Mouse (Mus musculus) NIH3T3 (cell line): ENCODE results near the gene Slc25a45.

Source experiments
- DNase-seq: peaks from one replicate; pipeline ENCODE4 v3.0.0-alpha.2; 2012; ENCODE audit warnings: low read depth

Gene Slc25a45

DNA sequence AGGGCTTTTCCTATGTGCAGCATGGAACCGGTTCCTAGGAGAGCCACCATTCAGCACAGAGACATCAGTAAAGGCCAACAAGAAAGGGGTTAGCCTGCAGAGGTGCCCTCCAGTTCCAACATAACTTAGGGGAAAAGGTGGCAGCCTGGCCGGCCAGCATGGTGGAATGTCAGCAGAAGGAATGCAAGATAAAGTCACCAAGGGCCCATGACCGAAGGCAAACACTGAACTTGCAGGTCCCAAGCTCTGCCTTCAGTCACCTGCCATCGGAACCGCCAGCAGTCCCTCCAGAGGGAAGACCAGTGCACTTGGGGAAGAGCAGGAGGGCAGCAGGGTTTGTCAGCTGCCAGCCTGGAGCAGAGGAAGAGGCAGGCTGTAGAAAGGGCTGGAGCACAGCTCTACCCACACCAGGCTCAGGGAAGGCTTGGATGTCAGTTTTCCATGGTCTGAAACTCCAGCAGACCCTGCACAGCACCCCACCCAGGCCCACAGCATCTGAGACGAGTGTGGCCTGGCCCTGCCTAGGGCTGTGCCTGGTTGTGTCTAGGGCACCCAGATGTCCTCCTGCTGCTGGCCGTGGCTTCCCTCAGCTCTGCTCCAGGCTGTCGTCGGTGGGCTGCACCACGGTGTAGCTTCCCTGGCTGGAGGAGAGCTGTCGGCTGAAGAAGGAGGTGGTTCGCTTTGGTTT is 25.4 kb upstream of the Slc25a45 start:
- DNase-seq: no peak

DNA sequence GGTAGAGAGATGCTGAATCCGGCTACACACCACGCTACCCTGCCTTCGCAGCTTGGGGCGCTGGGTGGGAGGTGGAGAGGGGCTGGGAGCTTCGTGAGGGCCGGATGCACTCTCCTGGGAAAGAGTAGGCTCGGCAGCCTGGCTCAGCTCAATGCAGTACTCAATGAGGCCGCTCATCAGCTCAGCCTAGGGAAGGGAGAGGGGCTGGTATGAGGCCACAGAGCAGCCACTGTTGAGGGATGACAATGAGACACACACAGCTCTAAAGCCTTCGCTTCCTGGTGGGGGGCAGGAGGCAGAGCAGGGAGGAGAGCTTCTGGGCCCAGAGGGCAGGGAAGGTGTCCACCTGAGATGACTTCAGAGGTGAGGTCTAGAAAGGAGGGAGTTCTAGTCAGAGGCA is 21.0 kb upstream of the Slc25a45 start:
- DNase-seq: no peak

DNA sequence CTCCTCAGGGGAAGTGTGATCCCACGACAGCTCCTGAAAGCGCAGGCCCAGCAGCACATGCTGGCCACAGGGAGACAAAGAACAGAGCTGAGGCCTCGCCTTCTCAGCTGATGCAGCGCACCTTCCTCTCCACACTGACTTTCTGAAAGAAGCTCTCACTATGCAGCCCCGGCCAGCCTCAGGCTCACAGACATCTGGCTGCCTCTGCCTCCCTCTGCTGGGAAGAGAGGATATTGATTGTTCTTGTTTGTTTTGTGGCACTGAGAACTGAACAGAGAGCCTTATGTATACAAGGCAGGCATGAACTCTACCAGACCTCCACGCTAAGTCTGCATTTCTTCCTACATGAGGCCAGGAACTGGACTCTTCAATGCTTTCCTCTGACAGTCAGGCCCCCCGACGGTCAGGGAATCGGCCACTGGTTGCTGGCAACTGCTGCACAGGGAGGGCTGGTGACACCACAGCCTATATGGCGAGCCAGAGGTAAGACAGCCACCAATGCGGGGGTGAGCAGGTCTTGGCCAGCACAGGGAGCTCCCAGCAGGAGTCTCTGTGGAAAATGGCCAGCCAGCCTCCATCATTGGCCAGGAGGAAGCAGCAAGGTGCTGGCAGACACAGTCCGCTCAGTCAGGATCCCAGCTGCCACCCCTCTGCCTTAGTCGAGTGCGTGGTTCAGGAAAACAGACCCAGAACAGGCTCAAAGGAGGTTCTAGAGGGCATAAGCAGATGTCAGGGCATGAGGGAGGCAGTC is 15.1 kb upstream of the Slc25a45 start:
- DNase-seq: peak; percentile 20

DNA sequence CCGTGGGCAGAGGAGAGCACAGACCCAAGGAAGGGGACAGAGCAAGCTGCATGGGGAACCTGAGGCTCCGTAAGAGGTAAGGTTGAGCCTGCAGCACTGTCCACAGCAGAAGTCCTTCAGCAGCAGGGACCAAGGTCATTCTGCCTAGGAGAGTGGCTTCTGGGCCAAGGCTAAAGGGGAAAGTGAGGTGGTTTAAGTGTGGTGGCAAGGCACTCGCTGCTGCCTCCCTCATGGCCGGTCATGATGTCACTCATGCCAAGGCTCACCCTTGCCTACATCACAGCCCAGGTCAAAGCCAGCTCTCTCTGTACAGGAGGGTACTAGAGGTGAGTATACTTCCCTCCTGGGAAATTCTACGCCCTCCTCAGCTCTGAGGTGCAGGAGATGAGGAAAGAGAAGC is 13.8 kb upstream of the Slc25a45 start:
- no peak for DNase-seq

DNA sequence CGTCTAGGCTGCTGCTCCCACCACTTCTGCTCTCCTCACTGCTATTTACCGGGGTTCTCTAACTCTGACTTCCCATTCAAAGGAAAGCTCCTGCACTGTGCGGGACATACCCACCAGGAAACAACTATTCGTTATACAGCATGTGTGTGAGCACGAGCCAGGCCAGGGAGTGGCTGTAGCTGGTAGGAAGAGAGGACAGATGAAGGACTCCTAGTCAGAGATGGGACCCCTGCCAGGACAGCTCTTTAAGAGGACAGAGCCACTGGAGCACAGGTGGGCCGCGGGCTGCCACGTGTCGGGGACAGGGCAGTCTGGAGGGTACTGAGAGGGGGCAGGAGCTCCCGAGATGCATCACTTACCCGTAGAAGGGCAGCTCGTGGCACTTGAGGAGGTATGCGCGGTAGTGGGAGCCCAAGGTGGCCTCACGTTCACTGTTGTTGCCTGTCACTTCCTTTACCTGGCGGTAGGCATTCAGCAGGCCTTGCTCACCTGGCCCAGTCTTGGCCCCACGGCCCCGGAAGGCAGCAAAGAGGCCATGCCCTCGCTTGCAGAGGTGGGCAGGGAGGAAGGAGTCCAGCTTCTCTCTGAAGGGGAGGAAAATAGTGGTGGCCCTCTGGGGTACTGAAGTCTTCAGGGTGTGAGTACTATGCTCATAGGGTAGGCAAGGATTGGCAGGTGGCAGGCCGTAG is 12.8 kb upstream of the Slc25a45 start:
- no peak for DNase-seq

DNA sequence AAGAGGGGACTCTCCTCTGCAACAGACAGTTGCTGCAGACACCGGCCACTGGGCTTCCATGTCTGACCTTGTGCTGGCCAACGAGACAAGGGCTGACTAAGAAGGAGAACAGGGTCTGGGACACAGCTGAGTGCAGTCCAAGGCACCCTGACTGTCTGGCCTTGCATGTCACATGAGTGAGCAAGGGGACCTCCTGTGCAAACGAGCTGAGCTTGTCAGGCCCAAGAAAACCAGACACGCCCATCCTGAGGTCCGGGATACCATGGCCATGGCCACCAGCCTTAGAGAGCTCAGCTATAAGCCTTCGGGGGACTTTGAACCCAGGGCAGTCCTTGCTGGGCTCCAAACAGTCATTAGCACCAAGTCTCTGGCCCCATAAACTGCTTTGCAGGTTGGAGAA is 9.5 kb upstream of the Slc25a45 start:
- DNase-seq: no peak

DNA sequence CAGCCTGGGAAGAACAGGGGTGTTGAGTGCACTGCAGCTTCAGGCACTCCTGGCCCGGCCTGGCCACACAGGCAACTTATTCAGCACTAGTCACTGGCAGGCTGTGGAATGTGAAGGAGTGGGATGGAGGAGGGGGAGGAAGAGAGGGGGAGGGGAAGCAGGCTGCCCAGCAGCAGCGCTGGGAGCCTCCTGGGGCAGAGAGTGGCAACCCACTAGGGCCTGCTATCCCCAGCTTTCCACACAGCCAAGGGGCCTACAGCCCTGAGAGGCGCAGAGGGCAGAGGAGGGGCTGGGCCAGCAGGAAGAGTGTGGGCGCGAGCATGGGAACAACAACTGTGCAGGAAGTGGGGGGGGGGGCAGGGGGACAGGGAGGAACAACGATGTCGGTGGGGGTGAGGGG is 6.3 kb upstream of the Slc25a45 start:
- peak; percentile 81 for DNase-seq

DNA sequence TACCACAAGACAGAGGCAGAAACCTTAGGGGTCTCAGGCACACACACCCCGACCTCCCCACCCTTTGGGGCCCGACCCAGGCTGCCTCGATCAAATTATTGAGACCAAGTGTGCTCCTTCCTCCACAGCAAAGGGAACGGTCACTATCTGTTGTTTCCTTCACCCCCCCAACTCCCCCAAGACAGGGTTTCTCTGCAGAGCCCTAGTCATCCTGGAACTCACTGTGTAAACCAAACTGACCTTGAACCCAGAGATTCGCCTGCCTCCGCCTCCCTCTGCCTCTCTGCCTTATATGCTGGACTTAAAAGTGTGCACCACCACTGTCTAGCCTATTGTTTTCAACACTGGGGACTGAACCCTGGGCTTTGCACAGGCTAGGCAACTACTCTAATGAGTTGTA is 5.9 kb upstream of the Slc25a45 start:
- peak; percentile 36 for DNase-seq

DNA sequence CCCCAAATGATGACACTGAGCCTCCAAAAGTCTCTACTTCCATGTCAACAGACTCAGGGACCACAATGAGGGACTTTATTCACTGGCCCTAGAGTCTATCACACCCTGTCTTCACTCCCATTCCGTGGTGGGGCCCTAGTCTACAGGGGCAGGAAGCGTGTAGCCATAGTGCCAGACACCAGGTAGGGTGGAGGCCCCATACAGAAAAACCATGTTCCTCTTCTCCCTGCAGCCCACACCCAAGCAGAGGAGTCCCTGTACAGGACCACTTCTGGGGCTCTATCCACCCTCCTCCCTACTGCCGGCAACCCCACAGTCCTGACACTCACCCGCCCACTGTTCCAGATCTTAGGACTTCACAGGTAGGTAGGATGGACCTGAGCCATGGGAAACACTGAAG is 5.1 kb upstream of the Slc25a45 start:
- no peak for DNase-seq

DNA sequence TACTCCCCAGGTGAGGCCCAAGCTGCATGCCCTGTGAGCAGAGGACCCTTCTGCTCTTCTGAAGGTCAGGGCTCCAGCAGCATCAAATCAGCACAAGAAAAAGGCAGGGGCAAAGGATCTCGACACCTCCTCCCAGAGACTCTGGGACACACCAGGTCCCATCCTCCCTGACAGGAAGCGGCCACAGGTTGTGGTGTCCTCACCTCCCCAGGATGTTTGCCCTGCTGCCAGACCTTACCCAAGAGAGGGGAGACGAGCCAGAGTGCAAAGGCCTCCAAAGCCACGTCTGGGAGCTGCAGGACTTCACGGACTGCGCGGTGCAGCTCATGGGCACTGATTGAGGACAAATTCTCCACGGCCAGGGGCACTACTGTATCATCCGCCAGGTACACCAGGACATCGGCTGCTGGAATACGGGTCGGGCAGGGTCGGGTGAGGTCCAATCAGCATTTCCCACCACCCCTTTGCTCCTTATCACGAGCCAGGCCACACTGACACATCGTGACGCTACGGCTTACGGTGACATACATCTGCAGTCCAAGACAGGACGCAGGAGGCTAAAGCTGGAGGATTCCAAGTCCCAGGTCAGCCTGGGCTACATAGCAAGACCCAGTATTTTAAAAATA is 4.6 kb upstream of the Slc25a45 start:
- DNase-seq: no peak

DNA sequence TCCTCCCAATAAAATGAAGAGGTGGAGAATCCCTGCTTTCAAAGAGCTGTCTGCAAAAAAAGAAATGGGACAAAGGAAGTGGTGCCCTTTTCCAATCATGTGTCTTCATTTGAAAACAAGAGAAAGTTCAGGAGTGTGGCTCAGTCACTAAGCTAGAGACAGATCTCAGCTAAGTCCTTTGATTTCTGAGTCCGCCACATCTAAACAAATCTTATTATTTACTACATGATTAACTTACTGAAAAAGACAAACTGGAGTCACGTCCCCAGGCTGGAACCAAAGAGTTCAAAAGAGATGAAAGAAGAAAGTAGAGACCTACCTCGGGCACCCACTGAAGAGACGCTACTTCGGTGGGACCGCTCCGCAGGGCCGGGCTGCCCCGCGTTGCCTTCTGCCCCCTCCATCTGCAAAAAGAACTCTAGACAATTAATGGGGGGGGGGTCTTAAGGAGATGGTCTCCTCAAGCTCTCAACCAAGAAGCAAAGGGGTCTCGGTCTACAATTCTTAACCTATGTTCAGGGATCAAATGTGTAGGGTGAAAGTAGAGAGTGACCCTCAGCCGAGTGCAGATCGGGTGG is 3.1 kb upstream of the Slc25a45 start:
- no peak for DNase-seq

DNA sequence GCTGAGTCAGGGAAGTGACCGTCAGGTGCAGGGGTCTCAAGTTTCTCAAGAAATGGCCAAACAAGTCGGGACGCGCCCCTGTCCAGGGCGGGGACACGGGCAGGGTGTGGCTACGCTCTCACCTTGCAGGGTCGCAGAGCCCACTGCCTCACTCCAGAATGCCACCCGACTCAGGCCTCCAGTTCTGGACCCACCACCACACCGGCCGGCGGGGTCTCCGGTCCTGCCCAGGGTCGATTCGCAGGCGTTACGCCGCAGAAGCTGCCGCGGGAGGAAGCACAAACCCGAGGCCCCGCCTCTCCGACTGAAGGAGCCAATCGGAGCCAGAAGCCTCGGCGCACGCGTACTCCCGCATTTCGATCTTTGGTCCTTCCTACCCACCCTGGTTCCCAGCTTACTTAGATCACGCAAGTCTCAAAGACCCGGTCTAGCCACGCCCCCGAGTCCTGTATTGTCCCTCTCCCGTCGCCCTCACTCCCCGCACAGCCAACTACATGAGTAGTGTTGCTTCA is 2.6 kb upstream of the Slc25a45 start, which contains the start of gene Frmd8:
Gene Frmd8, minus strand, starts transcription at position 306 of the 512 bp plus-strand sequence.
- DNase-seq: peak; percentile 97

DNA sequence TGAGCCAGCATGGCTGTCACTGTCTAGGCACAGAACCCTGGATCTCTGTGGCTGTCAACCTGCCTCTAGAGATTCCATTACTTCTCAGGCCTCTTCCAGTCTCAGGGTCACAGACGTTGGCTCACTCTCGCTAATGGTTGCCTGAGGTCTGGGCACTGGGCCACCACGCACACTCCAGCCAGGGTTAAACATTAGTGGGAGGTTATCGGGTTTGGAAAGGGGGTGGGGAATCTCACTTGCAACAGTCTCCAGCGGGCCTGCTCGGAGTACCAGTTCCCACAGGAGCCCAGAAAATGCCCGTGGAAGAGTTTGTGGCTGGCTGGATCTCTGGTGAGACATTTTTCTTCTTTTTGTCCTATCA is 734 bp downstream of the Slc25a45 start:
- peak; percentile 78 for DNase-seq

DNA sequence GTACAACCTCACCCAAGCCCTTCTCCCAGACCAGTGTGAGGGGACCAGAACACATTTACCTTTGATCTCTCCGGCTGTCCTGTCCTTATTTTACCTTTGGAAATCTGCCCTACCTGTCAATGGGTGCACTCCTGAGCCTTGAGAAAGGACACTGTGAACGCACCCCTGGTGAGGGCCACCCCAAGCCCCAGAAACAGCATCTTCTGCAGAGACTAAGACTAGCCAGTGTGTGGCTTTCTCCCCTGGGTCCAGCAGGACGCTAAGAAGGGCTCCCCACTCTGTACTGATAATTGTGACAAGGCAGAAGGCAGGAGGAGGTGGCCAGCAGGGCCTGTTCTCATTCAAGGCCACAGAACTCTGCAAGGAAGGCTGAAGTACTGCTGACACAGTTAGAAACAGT is 1.3 kb downstream of the Slc25a45 start:
- no peak for DNase-seq

DNA sequence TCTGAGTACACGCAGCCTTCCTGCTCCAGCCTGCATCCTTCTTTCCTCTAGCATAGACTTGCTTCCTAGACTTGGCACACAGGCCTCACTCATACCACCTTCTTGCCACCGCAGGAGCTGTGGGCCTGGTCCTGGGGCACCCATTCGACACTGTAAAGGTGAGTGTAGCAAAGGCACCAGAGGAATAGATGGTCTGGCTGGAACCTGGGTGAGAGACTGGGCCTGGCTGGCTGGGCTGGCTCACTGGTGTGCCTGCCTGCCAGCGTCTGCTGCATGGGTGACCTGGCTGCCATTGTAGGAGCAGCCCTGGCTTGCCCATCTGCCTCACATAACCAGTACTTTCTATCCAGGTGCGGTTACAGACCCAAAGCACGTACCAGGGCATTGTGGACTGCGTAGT is 2.1 kb downstream of the Slc25a45 start:
- DNase-seq: no peak

DNA sequence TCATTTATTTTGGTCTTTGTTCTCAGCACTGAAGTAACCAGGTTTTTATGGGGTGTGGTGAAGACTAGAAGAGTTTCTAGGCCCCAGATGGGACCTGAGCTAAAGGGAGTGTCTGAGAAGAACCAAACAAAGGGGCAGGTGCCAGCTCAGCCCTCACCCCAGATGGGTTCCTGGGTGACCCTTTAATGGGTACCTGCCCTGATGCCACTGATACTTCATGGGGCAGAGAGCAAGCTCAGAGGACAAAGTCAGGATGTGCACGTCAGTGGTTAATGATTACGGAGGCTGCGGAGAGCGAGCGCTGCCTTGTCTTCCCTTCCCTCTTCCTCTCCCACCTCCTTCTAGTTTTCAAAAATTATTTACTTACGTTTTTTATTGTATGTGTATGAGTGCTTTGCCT is 3.5 kb downstream of the Slc25a45 start:
- DNase-seq: no peak

DNA sequence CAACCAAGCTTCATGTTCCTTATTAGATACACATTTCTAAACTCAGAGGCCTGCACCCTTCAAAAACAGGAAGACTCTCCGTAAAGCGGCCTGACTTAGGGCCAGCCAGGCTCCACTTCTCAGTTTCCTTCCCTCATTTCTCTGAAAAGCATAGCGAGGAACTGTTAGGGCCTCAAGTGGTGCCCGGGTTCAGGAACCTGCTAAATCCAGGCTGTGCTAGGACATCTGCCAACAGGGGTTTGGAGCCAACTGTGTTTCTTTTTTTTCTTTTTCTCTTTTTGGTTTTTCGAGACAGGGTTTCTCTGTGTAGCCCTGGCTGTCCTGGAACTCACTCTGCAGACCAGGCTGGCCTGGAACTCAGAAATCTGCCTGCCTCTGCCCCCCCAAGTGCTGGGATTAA is 4.5 kb downstream of the Slc25a45 start:
- DNase-seq: peak; percentile 33

DNA sequence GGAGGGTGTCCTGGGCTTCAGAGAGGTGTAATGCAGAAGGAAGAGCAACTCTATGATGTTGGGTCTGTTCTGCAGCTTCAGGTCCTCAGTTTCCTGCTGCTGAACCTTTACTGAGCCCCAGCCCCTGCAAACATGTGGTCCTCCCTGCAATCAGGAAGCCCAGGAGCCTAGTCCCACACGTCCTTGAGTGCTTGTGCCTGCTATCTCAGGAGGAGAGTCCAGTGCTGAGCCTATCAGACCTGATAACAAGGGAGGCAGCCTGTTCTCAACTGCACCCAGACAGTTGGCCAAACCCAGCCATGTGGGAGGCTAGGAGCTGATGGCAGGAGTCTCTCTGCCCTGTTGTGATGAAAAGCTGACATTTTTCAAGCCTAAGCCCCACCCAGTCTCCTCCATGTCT is 6.3 kb downstream of the Slc25a45 start:
- no peak for DNase-seq

DNA sequence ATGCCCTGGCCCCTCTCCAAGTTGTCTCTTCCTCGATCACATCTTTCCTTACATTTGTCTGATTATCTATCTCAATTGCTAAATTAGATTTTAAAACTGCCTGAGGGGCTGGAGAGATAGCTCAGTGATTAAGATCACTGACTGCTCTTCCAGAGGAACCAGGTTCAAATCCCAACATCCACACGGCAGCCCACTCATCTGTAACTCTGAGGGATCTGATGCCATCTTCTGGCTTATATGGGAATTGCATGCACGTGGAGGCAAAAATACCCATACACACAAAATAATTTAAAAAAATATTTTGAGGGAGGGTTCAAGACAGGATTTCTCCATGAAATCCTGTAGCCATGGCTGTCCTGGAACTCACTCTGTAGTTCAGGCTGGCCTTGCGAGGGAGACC is 8.2 kb downstream of the Slc25a45 start:
- peak; percentile 59 for DNase-seq

DNA sequence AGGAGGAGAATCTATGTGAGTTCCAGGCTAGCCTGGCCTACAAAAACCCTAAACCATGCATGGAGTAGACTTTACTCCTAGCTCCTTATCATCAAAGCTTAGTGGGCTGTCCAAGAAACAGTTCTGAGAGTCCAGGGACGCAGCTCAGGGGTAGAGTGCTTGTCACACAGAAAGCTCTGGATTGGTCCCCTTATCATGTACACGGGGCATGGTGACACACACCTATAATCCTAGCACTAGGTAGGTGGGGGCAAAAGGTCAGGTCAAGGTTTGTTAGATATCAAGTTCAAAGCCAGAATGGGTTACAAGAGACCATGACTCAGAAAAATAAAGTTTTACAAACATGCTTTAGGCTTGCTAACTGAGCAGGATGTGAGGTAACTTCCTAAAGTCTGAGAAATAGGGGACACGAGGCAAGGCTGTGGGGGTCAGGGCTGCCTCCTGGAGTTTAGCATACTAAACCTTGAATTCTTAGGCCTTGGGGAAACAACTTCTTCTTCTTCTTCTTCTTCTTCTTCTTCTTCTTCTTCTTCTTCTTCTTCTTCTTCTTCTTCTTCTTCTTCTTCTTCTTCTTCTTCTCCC is 9.7 kb downstream of the Slc25a45 start:
- DNase-seq: no peak

DNA sequence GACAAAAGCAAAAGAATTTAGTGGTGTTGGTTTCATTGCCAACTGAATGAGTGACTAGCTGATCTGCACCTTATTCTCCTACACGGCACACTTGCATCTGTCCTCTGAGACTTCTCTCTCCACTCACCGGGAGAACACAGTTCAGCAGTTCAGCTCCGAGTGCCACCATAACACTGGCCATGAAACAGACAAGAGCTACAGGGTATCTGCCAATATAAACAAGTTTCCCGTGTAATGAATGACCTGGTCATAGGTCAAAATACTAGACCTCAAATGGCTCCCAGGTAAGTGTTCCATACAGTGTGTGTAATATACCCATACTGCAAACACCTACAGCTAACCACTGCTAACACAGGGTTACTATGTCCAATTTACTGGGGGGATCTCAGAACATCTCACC is 11.6 kb downstream of the Slc25a45 start:
- no peak for DNase-seq
